21 mouse cellular contexts compared by ENCODE assay signal in genomic region chr7:25000211-25000610, GRCm38 (mm10). TPM values are rescaled to one million over a fixed set of nuclear protein-coding genes. Genes with fewer than 3 reads are reported as not detected.
DNase-seq lines count a peak whose midpoint lies in the region; TF ChIP-seq lines count a peak whose summit lies in the region.
"Had no signal": no experiment of that assay in that cellular context is flagged by ENCODE, and none has a peak within 500 bp of the region (broad histone marks: within the 10 kb centered on the region; RNA-seq: fewer than 3 reads in every experiment).

No protein-coding gene starts in this region.

- no peak for TF ChIP-seq CTCF in spleen, adult 2 months (IDR thresholded peaks at IDR 0.05; ENCODE audit: extremely low read depth, insufficient read depth, insufficient read length, insufficient replicate concordance)
- no peak for TF ChIP-seq CTCF in kidney, adult 2 months (conservative IDR thresholded peaks at IDR 0.05; ENCODE audit: insufficient read depth, insufficient read length, low read depth, low read length)

- TF ChIP-seq POLR2A in spleen, adult 2 months (IDR thresholded peaks at IDR 0.05; ENCODE audit: low read depth, low read length) = no peak
- no peak for TF ChIP-seq POLR2A in kidney, adult 2 months (IDR thresholded peaks at IDR 0.05; ENCODE audit: low read depth, low read length)

- 27% methylated on average over 7 of the region's 7 CpGs for WGBS in spleen, adult 2 months
- WGBS in kidney, adult 2 months = 60% methylated on average over 7 of the region's 7 CpGs

- H3K4me3 ChIP-seq in spleen, adult 2 months (ENCODE audit: extremely low read depth, insufficient read depth, insufficient read length) = no peak overlapping the region; the same call in 1 of the 2 replicates
- H3K4me3 ChIP-seq in kidney, adult 2 months (ENCODE audit: insufficient read depth, low read depth, low read length) = no peak overlapping the region
- H3K4me3 ChIP-seq: lung, embryonic 15.5 days; midbrain, embryonic 12.5 days had no signal

- no peak for DNase-seq in spleen, adult 2 months (ENCODE audit: low read depth in 1 of 2, low spot score in 2 of 2)
- DNase-seq in spleen, postnatal 4 days (ENCODE audit: low spot score in 2 of 2) = no peak
- DNase-seq in induced T-regulatory cell, adult 2 months (ENCODE audit: low read depth) = peak; percentile 32
- peak; percentile 29 to 63 for DNase-seq in thymus, adult 18-20 months
- no peak for DNase-seq in kidney, adult 2 months
- DNase-seq in adrenal gland, adult 18-20 months (ENCODE audit: low spot score in 2 of 2) = no peak
- DNase-seq in right cerebral cortex, postnatal 36 days (ENCODE audit: low spot score in 2 of 2) = no peak
- no peak for DNase-seq in cerebellum, postnatal 14 days
- DNase-seq: adrenal gland, postnatal 10 days; cerebellum, postnatal 25 days; heart, postnatal 14 days; kidney, adult 9 months had no signal

- H3K27me3 ChIP-seq in spleen, adult 2 months (ENCODE audit: control insufficient read depth, insufficient read depth, low read length) = peaks cover 1% of the 10 kb centered on the region; the same call in 1 of the 2 replicates
- H3K27me3 ChIP-seq in kidney, adult 2 months (replicated peaks; ENCODE audit: control insufficient read depth, insufficient read depth, low read length) = no peaks in the 10 kb centered on the region; the same call in 1 of the 2 replicates

- no peaks in the 10 kb centered on the region for H3K36me3 ChIP-seq in spleen, adult 2 months (ENCODE audit: control insufficient read depth, insufficient read depth, low read length)
- H3K36me3 ChIP-seq in kidney, adult 2 months (ENCODE audit: control insufficient read depth, insufficient read depth, low read length) = no peaks in the 10 kb centered on the region
- H3K36me3 ChIP-seq: lung, embryonic 15.5 days had no signal

- H3K4me1 ChIP-seq in spleen, adult 2 months (ENCODE audit: control insufficient read depth, insufficient read depth, insufficient read length) = no peaks in the 10 kb centered on the region; the same call in 1 of the 2 replicates
- H3K4me1 ChIP-seq in kidney, adult 2 months (ENCODE audit: control insufficient read depth, insufficient read depth, low read length) = no peaks in the 10 kb centered on the region

- peak overlapping the region; percentile 62; the same call in 1 of the 2 replicates for H3K27ac ChIP-seq in spleen, adult 2 months (ENCODE audit: insufficient read depth, low read length)
- H3K27ac ChIP-seq in kidney, adult 2 months (ENCODE audit: insufficient read depth, low read depth, low read length) = no peak overlapping the region
- H3K27ac ChIP-seq: lung, embryonic 15.5 days; midbrain, embryonic 12.5 days; stomach, postnatal 0 days had no signal

RNA-seq across cellular contexts. Expression of gene Atp1a3, which starts 5.5 kb away (rescaled TPM):
- 11.2 and 16.0 TPM in 2 replicates for polyA plus RNA-seq in spleen, adult 2 months (2012; rRNA removed)
- 1.4 and 1.8 TPM in 2 replicates for polyA plus RNA-seq in kidney, adult 2 months (2012; rRNA removed)
- 100 to 1,000 TPM in 1 of 2 experiments, 10 to 100 TPM in 1; 30.2 to 121 TPM for total RNA-seq in adrenal gland, adult 18-20 months (2021)

RNA-seq across cellular contexts. Expression of gene Rabac1, which starts 27.7 kb away (rescaled TPM):
- polyA plus RNA-seq in spleen, adult 2 months (2012; rRNA removed) = 361 and 478 TPM in 2 replicates
- 549 and 618 TPM in 2 replicates for polyA plus RNA-seq in kidney, adult 2 months (2012; rRNA removed)
- 100 to 1,000 TPM; 343 to 378 TPM for total RNA-seq in adrenal gland, adult 18-20 months (2021)

RNA-seq across cellular contexts. Expression of gene Gm4881, which starts 55.9 kb away (rescaled TPM):
- not detected in 2 replicates for polyA plus RNA-seq in spleen, adult 2 months (2012; rRNA removed)
- not detected in 2 replicates for polyA plus RNA-seq in kidney, adult 2 months (2012; rRNA removed)
- total RNA-seq in adrenal gland, adult 18-20 months (2021) = not detected
- total RNA-seq: adrenal gland, postnatal 10 days; heart, postnatal 14 days; layer of hippocampus, adult 18-20 months; left cerebral cortex, postnatal 10 days had no signal
- polyA plus RNA-seq: C2C12; gonadal fat pad, adult 2 months; liver, embryonic 11.5 days; lung, embryonic 15.5 days; Patski; stomach, postnatal 0 days had no signal

Comparison
In these comparisons a context has a peak if more than half of its experiments do, and no peak if none do; other contexts are left out.
1. DNase-seq: peak in induced T-regulatory cell, adult 2 months (single experiment) and thymus, adult 18-20 months (2 of 2); none in spleen, adult 2 months (0 of 2), spleen, postnatal 4 days (0 of 2), kidney, adult 2 months (single experiment), adrenal gland, adult 18-20 months (0 of 2), right cerebral cortex, postnatal 36 days (0 of 2) and cerebellum, postnatal 14 days (0 of 2).